Mouse (Mus musculus) splenic B cell, adult 2 months (primary cell): ENCODE data around the gene Rac1.

Source experiments
- DNase-seq: peaks from one replicate; pipeline ENCODE4 v3.0.0-alpha.2; 2011; ENCODE audit warnings: low read depth, low spot score
- H3K27me3 ChIP-seq: 2 replicates; pipeline ENCODE4 v1.6.1; 2012; ENCODE audit warnings: mild to moderate bottlenecking, low read length, moderate library complexity, mixed read lengths; ENCODE audit not compliant: control insufficient read depth, poor library complexity, insufficient read depth, severe bottlenecking
- H3K36me3 ChIP-seq: 2 replicates; pipeline ENCODE4 v1.6.1; 2012; ENCODE audit warnings: mild to moderate bottlenecking, low read length, moderate library complexity, mixed read lengths; ENCODE audit not compliant: control insufficient read depth, poor library complexity, insufficient read depth, severe bottlenecking

Rac1 gene

GRCm38 (mm10) chr5:143465156-143466085 is 62.4 kb downstream of the Rac1 start:
- no peak for DNase-seq
- H3K36me3 ChIP-seq = no peaks in the 10 kb centered on the region; the same call in 1 of the 2 replicates

GRCm38 (mm10) chr5:143464757-143465118 is 63.1 kb downstream of the Rac1 start:
- DNase-seq = no peak
- Histone ChIP-seq H3K27me3 (no peaks in the 10 kb centered on the region), H3K36me3 (no peaks in the 10 kb centered on the region; the same call in 1 of the 2 replicates)

More at GRCm38 (mm10) chr5:143465156-143466085, 62.4 kb downstream of the Rac1 start:
- no peaks in the 10 kb centered on the region for H3K27me3 ChIP-seq

- H3K27me3 ChIP-seq = no peaks in the 10 kb centered on the region
- no peaks in the 10 kb centered on the region; the same call in 1 of the 2 replicates for H3K36me3 ChIP-seq
- DNase-seq = peak; percentile 93
Measured at GRCm38 (mm10) chr5:143464100-143464756, 63.6 kb downstream of the Rac1 start, which contains the start of gene Daglb. Daglb (plus strand) TSS chr5:143464584.

- Histone ChIP-seq H3K36me3 (no peaks in the 10 kb centered on the region; the same call in 1 of the 2 replicates), H3K27me3 (no peaks in the 10 kb centered on the region)
- DNase-seq = no peak
Measured at GRCm38 (mm10) chr5:143463671-143464070, 64.2 kb downstream of the Rac1 start.
